Mouse (Mus musculus): ENCODE measurements around the gene Efna4. TPM values are rescaled to one million over a fixed set of nuclear protein-coding genes. Genes with fewer than 3 reads are reported as not detected.

The Efna4 gene
- polyA plus RNA-seq, 1 experiment from 2014 or later: 11.7 TPM

DNA sequence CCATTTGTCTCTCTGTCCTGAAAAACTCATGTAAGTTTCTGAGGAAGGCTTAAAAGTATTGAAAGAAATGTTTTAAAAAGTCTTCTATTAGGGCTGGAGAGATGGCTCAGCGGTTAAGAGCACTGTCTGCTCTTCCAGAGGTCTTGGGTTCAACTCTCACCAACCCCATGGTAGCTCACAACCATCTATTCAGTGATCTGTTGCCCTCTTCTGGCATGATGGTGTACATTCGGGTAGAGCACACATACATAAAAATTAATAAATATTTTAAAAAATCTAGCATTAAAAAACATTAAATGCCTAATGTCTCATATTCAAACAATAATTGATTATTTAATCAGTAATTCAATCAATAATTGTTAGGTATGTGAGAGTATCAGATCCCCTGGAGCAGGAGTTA is 37.3 kb downstream of the Efna4 start:
- H3K4me2 ChIP-seq (replicated peaks; ENCODE audit: low read depth): no peak overlapping the region
- TF ChIP-seq CTCF (IDR thresholded peaks at IDR 0.05; ENCODE audit: low read depth) (peak; percentile 50), EP300 (optimal IDR thresholded peaks at IDR 0.05) (no peak)
- H3K9me3 ChIP-seq (ENCODE audit: control insufficient read depth, low read length): no peaks in the 10 kb centered on the region
- no peaks in the 10 kb centered on the region for H3K4me1 ChIP-seq (replicated peaks; ENCODE audit: control insufficient read depth, insufficient read depth)
- no peak overlapping the region for H3K4me3 ChIP-seq (ENCODE audit: low read depth, low read length)
- ATAC-seq (ENCODE audit: low FRiP score, low TSS enrichment) (no peak), DNase-seq (ENCODE audit: low spot score) (no peak)
- no peaks in the 10 kb centered on the region for H3K36me3 ChIP-seq (ENCODE audit: control insufficient read depth, insufficient read depth, low read length)
- no peak overlapping the region; the same call in 1 of the 2 replicates for H3K9ac ChIP-seq (ENCODE audit: low read length)
- no peak overlapping the region for H3K27ac ChIP-seq (replicated peaks)
- H3K27me3 ChIP-seq (ENCODE audit: control insufficient read depth, insufficient read depth, low read length): no peaks in the 10 kb centered on the region
- WGBS: 71% methylated on average over 2 of the region's 2 CpGs

- Histone ChIP-seq H3K4me1 (replicated peaks; ENCODE audit: control insufficient read depth, insufficient read depth) (no peaks in the 10 kb centered on the region), H3K4me2 (replicated peaks; ENCODE audit: low read depth) (peak overlapping the region; percentile 48; the same call in 1 of the 2 replicates), H3K4me3 (ENCODE audit: low read depth, low read length) (peak overlapping the region; percentile 20; the same call in 1 of the 2 replicates), H3K9ac (ENCODE audit: low read length) (peak overlapping the region; percentile 35; the same call in 1 of the 2 replicates), H3K9me3 (ENCODE audit: control insufficient read depth, low read length) (no peaks in the 10 kb centered on the region), H3K27me3 (ENCODE audit: control insufficient read depth, insufficient read depth, low read length) (no peaks in the 10 kb centered on the region), H3K27ac (replicated peaks) (no peak overlapping the region), H3K36me3 (ENCODE audit: control insufficient read depth, insufficient read depth, low read length) (no peaks in the 10 kb centered on the region)
- ATAC-seq (ENCODE audit: low FRiP score, low TSS enrichment) (no peak), DNase-seq (ENCODE audit: low spot score) (no peak)
- no peak for TF ChIP-seq EP300 (optimal IDR thresholded peaks at IDR 0.05)
- TF ChIP-seq CTCF (IDR thresholded peaks at IDR 0.05; ENCODE audit: low read depth): no peak
- WGBS: 26% methylated on average over 1 of the region's 1 CpGs
These were observed 37.8 kb downstream of the Efna4 start for GRCm38 (mm10) chr3:89300071-89300470.

- Histone ChIP-seq H3K36me3 (ENCODE audit: control insufficient read depth, insufficient read depth, low read length) (no peaks in the 10 kb centered on the region), H3K9me3 (ENCODE audit: control insufficient read depth, low read length) (no peaks in the 10 kb centered on the region), H3K9ac (ENCODE audit: low read length) (peak overlapping the region; percentile 32; the same call in 1 of the 2 replicates), H3K4me1 (replicated peaks; ENCODE audit: control insufficient read depth, insufficient read depth) (no peaks in the 10 kb centered on the region), H3K27me3 (ENCODE audit: control insufficient read depth, insufficient read depth, low read length) (no peaks in the 10 kb centered on the region), H3K4me2 (replicated peaks; ENCODE audit: low read depth) (peak overlapping the region; percentile 48), H3K27ac (replicated peaks) (no peak overlapping the region), H3K4me3 (ENCODE audit: low read depth, low read length) (peak overlapping the region; percentile 20; the same call in 1 of the 2 replicates)
- peak; percentile 41 for DNase-seq (ENCODE audit: low spot score)
- TF ChIP-seq EP300 (optimal IDR thresholded peaks at IDR 0.05): no peak
- TF ChIP-seq CTCF (IDR thresholded peaks at IDR 0.05; ENCODE audit: low read depth): peak; percentile 43
- 2% methylated on average over 14 of the region's 14 CpGs for WGBS
- no peak; the same call in 1 of the 2 replicates for ATAC-seq (ENCODE audit: low FRiP score, low TSS enrichment)
These were observed 38.3 kb downstream of the Efna4 start for GRCm38 (mm10) chr3:89299499-89299898.

GRCm38 (mm10) chr3:89298908-89299307 is 38.9 kb downstream of the Efna4 start:
- no peak overlapping the region for H3K27ac ChIP-seq (replicated peaks)
- no peak for TF ChIP-seq CTCF (IDR thresholded peaks at IDR 0.05; ENCODE audit: low read depth)
- no peak for TF ChIP-seq EP300 (optimal IDR thresholded peaks at IDR 0.05)
- DNase-seq (ENCODE audit: low spot score) (no peak), ATAC-seq (ENCODE audit: low FRiP score, low TSS enrichment) (no peak)
- no peak overlapping the region for H3K4me3 ChIP-seq (ENCODE audit: low read depth, low read length)
- H3K4me1 ChIP-seq (replicated peaks; ENCODE audit: control insufficient read depth, insufficient read depth): no peaks in the 10 kb centered on the region
- H3K4me2 ChIP-seq (replicated peaks; ENCODE audit: low read depth): no peak overlapping the region
- 91% methylated on average over 6 of the region's 6 CpGs for WGBS
- H3K9me3 ChIP-seq (ENCODE audit: control insufficient read depth, low read length): no peaks in the 10 kb centered on the region
- no peaks in the 10 kb centered on the region for H3K27me3 ChIP-seq (ENCODE audit: control insufficient read depth, insufficient read depth, low read length)
- no peak overlapping the region for H3K9ac ChIP-seq (ENCODE audit: low read length)
- no peaks in the 10 kb centered on the region for H3K36me3 ChIP-seq (ENCODE audit: control insufficient read depth, insufficient read depth, low read length)

DNA sequence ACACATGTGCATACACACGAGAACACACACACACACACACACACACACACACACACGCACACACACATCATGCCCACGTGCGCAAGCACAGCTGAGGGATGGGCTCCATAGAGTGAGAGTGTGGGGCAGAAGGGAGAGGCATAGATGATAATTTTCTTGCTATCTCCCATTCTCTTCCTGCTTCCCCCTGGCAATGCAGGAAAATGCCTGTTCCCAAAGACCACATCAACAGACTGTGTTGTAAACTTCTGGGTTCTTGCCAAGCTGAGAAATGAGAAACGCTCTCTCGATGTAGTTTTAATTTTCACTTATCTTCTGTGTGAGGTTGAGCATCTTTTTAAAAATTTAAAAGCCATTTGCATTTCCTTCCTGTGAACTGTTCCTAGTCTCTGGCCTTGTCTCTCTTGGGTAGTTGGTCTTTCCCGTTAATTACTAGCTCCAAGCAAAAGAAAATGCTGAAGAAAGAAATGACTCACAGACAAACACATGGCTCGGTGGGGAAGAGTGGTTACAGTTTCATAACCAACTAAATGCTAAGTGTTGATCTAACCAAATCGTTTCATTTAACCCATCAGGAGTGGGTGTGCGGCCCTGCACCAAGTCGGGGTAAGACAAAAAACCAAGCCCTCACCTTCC is 40.9 kb downstream of the Efna4 start:
- Histone ChIP-seq H3K9me3 (ENCODE audit: control insufficient read depth, low read length) (no peaks in the 10 kb centered on the region), H3K9ac (ENCODE audit: low read length) (no peak overlapping the region), H3K27ac (replicated peaks) (no peak overlapping the region), H3K4me3 (ENCODE audit: low read depth, low read length) (no peak overlapping the region), H3K36me3 (ENCODE audit: control insufficient read depth, insufficient read depth, low read length) (no peaks in the 10 kb centered on the region), H3K27me3 (ENCODE audit: control insufficient read depth, insufficient read depth, low read length) (no peaks in the 10 kb centered on the region), H3K4me2 (replicated peaks; ENCODE audit: low read depth) (no peak overlapping the region), H3K4me1 (replicated peaks; ENCODE audit: control insufficient read depth, insufficient read depth) (no peaks in the 10 kb centered on the region)
- WGBS: 80% methylated on average over 11 of the region's 11 CpGs
- DNase-seq (ENCODE audit: low spot score): no peak
- no peak for ATAC-seq (ENCODE audit: low FRiP score, low TSS enrichment)
- no peak for TF ChIP-seq EP300 (optimal IDR thresholded peaks at IDR 0.05)
- TF ChIP-seq CTCF (IDR thresholded peaks at IDR 0.05; ENCODE audit: low read depth): no peak

- WGBS: 78% methylated on average over 8 of the region's 8 CpGs
- H3K4me2 ChIP-seq (replicated peaks; ENCODE audit: low read depth): no peak overlapping the region
- no peaks in the 10 kb centered on the region for H3K27me3 ChIP-seq (ENCODE audit: control insufficient read depth, insufficient read depth, low read length)
- H3K4me1 ChIP-seq (replicated peaks; ENCODE audit: control insufficient read depth, insufficient read depth): no peaks in the 10 kb centered on the region
- no peak for DNase-seq (ENCODE audit: low spot score)
- no peak overlapping the region for H3K4me3 ChIP-seq (ENCODE audit: low read depth, low read length)
- no peak overlapping the region for H3K9ac ChIP-seq (ENCODE audit: low read length)
- H3K36me3 ChIP-seq (ENCODE audit: control insufficient read depth, insufficient read depth, low read length): no peaks in the 10 kb centered on the region
- H3K27ac ChIP-seq (replicated peaks): no peak overlapping the region
- TF ChIP-seq CTCF (IDR thresholded peaks at IDR 0.05; ENCODE audit: low read depth) (no peak), EP300 (optimal IDR thresholded peaks at IDR 0.05) (no peak)
- no peak for ATAC-seq (ENCODE audit: low FRiP score, low TSS enrichment)
- H3K9me3 ChIP-seq (ENCODE audit: control insufficient read depth, low read length): no peaks in the 10 kb centered on the region
These were observed 42.1 kb downstream of the Efna4 start for GRCm38 (mm10) chr3:89295685-89296230.

All from stomach, postnatal 0 days (tissue).